Mouse (Mus musculus) megakaryocyte, embryonic 14.5 days (primary cell): Measurements from ENCODE around the gene Unc5a.

ENCODE experiments used
- FLI1 ChIP-seq: IDR thresholded peaks from 2 replicates; pipeline ENCODE4 v1.6.1; 2012; ENCODE audit warnings: low read length, inconsistent platforms, mixed read lengths
- GATA1 ChIP-seq: IDR thresholded peaks from 3 replicates; pipeline ENCODE4 v1.6.1; 2012; ENCODE audit warnings: mixed read lengths, low read length, inconsistent platforms, borderline replicate concordance

GRCm38 (mm10) chr13:54921700-54922099, 27.5 kb upstream of the Unc5a start:
- TF ChIP-seq GATA1 (no peak), FLI1 (no peak)
